Mouse (Mus musculus): ENCODE measurements at regions not wholly inside any gene's neighbourhood (a gene's known extent, or its start where the extent isn't known, plus 50 kb on each side); places are given as distances from the start of the nearest gene placed in this dataset.

GRCm38 (mm10) chr16:74768264-74768663, 356.6 kb upstream of the Robo2 start:
- TF ChIP-seq GATA1 (IDR thresholded peaks at IDR 0.05; ENCODE audit: borderline replicate concordance, low read length) (no peak), GATA2 (IDR thresholded peaks at IDR 0.05; ENCODE audit: borderline replicate concordance, low read depth, low read length) (no peak), CTCF (IDR thresholded peaks at IDR 0.05; ENCODE audit: low read depth, low read length) (no peak), POLR2AphosphoS5 (IDR thresholded peaks at IDR 0.05; ENCODE audit: insufficient replicate concordance, low read depth, low read length) (no peak)
